Mouse (Mus musculus): ENCODE measurements around the gene Ncan.

The Ncan gene

GRCm38 (mm10) chr8:70128435-70128834, 7.8 kb upstream of the Ncan start:
- DNase-seq: peak; percentile 51

- DNase-seq: no peak
These were observed 4.3 kb upstream of the Ncan start for GRCm38 (mm10) chr8:70124992-70125391.

GRCm38 (mm10) chr8:70122863-70123262, 2.2 kb upstream of the Ncan start:
- DNase-seq: no peak

GRCm38 (mm10) chr8:70118726-70119700, 1.7 kb downstream of the Ncan start:
- DNase-seq: no peak

GRCm38 (mm10) chr8:70117611-70118010, 3.1 kb downstream of the Ncan start:
- DNase-seq: no peak

GRCm38 (mm10) chr8:70114892-70115291, 5.8 kb downstream of the Ncan start:
- no peak for DNase-seq

- no peak for DNase-seq
These were observed 6.2 kb downstream of the Ncan start for GRCm38 (mm10) chr8:70114488-70114887.

GRCm38 (mm10) chr8:70112401-70113016, 8.2 kb downstream of the Ncan start:
- no peak for DNase-seq

- DNase-seq: no peak
These were observed 9.4 kb downstream of the Ncan start for GRCm38 (mm10) chr8:70111192-70111795.

- DNase-seq: no peak
These were observed 10.2 kb downstream of the Ncan start for GRCm38 (mm10) chr8:70110451-70110850.

- DNase-seq: no peak
These were observed 15.8 kb downstream of the Ncan start for GRCm38 (mm10) chr8:70104922-70105321.

GRCm38 (mm10) chr8:70104506-70104905, 16.2 kb downstream of the Ncan start:
- DNase-seq: peak; percentile 8

GRCm38 (mm10) chr8:70100241-70100640, 20.4 kb downstream of the Ncan start:
- DNase-seq: no peak

GRCm38 (mm10) chr8:70099276-70099675, 21.4 kb downstream of the Ncan start:
- DNase-seq: no peak

GRCm38 (mm10) chr8:70092786-70093185, 27.9 kb downstream of the Ncan start:
- no peak for DNase-seq

GRCm38 (mm10) chr8:70089296-70089960, 31.2 kb downstream of the Ncan start:
- no peak for DNase-seq

GRCm38 (mm10) chr8:70087836-70088650, 32.6 kb downstream of the Ncan start:
- DNase-seq: no peak

- DNase-seq: no peak
These were observed 33.4 kb downstream of the Ncan start for GRCm38 (mm10) chr8:70087237-70087636.

- no peak for DNase-seq
These were observed 34.5 kb downstream of the Ncan start for GRCm38 (mm10) chr8:70086151-70086550.

- no peak for DNase-seq
These were observed 36.2 kb downstream of the Ncan start for GRCm38 (mm10) chr8:70084191-70085065.

- DNase-seq: peak; percentile 28
These were observed 37.4 kb downstream of the Ncan start, which contains the start of gene Hapln4 for GRCm38 (mm10) chr8:70083285-70083684. Gene Hapln4, plus strand, starts transcription at chr8:70083457.
